Mouse (Mus musculus) spleen, adult 2 months (tissue): ENCODE measurements around the gene Fxr2.

Source experiments
- CTCF ChIP-seq: fragments of 200-500 bp; IDR thresholded peaks from 2 replicates; pipeline ENCODE4 v1.5.1; 2011; ENCODE audit warnings: mild to moderate bottlenecking, inconsistent platforms; ENCODE audit not compliant: insufficient read depth, insufficient read length, insufficient replicate concordance; ENCODE audit errors: extremely low read depth
- POLR2A ChIP-seq: fragments of 200-500 bp; IDR thresholded peaks from 2 replicates; pipeline ENCODE4 v1.6.1; 2011; ENCODE audit warnings: low read depth, low read length, inconsistent platforms

GRCm38 (mm10) chr11:69684936-69685335 is 52.1 kb downstream of the Fxr2 start:
- no peak for TF ChIP-seq CTCF
- TF ChIP-seq POLR2A: no peak
